Mouse (Mus musculus) testis, postnatal 10 days (tissue): ENCODE results near the gene Itga7.

ENCODE experiments used
- DNase-seq: peaks from one replicate; pipeline ENCODE4 v3.0.0; 2021; ENCODE audit warnings: low spot score

The Itga7 gene

DNA sequence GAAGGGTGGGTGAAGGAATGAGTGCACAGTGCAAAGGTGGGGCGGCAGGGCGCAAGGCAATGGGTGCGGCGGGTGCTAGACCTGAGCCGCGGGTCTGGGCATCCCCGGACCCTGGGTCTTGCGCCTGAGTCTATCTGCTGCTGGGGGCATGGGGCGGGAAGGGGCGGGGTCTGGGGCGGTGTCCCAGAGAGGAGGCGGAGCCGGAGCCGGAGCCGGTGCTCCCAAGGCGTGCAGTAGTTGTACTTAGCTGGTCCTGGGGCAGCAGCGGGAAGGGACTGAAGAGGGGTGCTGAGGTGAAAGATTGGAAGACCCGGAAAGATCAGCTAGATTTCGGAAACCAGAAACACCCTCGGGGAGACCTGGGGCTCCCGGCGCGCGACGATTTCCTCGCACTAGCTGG, at the start of gene Itga7:
Gene Itga7, plus strand, starts transcription at position 245 of the 400 bp plus-strand sequence.
- peak; percentile 66 for DNase-seq

DNA sequence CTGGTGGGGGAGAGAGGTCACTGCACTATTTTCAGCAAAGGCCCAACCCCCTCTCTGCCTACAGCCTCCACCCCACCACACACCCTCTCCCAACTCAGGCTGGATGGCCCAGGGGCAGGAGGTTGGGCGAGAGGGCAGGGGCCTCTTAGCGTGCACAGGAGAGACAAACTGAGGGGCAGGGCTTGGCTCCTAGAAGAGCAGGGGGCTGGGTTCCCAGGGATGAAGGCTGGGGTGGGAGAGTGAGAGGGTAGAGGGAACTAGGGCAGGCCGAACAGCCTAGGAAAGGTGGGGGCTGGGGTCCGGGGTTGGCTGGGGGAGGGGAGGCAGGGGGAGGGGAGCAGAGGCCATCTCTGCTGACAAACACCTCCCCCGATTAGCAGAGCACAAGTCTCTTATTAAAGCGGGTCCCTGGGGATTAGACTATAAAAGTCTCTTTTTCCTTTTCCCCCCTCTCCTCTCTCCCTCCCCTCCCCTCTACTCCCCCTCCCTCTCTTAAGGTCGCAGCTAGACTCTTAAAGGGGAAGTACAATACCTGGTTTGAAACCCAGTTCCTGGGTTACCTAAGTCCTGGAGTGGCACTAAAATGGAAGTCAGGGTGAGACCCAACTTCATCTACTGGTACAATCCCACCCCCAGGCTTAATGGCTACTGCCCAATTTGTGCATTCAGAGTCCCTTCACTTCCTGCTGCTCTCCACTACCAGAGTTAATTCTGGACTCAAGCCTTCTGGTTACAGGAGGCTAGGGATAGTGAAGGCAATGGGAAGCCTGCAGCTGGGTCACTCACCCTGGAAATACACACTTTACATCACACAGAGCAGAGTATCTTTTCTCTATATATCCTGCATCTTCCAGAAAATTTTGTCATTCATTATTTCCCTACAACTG, 44.4 kb upstream of the Itga7 start:
- no peak for DNase-seq

DNA sequence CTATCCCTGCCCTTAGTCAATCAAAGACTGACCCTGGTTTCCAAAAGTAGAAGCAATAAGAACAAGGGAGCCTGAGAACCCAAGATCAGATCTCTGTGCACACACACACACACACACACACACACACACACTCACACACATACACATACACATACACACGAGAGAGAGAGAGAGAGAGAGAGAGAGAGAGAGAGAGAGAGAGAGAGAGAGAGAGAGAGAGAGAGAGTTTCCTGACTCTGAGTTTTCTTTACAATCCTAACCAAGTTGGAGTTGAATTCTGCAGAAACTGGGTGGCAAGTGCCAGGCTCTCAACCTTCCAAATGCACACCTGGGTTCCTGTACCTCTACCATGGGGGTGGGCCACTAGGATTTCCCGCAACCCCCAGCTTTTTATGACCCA, 43.8 kb upstream of the Itga7 start:
- no peak for DNase-seq

DNA sequence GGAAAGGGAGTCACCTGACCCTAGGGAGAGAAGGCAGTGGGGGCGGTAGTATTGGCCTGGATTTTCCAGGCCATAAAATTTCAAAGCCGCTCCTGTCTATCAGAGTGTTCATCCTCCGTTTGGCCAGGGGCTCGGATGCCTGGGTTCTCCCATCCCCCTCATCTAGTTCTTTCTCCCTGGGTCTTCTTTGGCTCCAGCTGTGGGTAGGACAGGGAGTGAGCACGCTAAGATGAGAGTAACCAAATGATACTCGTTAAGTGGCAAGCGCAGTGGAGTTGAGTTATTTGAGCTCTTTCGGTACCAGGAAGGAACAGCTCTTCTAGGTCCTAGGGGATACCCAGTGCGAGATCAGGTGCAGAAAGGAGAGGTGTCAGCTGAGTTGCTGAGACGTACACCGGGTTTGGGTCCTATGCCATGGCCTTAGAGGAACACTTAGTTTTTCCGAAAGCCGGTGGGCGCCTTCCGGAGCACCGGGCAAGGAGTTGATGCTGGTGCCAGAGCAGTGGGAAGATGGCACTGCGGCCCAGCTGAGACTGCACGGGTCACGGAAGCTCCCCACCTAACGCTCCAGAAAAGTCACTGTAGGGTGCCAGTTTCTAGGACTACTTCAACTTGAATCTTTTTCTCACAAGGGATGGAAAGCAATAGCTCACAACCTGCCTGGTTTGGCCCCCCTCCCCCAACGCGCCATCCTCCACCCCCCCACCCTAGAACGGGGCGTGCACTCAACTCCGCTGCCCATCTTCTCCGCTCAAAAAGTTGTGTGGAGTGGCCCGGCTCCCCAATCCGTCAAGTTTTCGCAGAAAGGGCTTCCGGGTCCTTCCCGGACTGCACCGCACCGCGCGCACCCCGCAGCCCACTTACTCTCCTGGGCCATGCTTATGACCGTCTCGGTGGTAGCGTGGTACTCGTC, 43.0 kb upstream of the Itga7 start:
- peak; percentile 49 for DNase-seq

DNA sequence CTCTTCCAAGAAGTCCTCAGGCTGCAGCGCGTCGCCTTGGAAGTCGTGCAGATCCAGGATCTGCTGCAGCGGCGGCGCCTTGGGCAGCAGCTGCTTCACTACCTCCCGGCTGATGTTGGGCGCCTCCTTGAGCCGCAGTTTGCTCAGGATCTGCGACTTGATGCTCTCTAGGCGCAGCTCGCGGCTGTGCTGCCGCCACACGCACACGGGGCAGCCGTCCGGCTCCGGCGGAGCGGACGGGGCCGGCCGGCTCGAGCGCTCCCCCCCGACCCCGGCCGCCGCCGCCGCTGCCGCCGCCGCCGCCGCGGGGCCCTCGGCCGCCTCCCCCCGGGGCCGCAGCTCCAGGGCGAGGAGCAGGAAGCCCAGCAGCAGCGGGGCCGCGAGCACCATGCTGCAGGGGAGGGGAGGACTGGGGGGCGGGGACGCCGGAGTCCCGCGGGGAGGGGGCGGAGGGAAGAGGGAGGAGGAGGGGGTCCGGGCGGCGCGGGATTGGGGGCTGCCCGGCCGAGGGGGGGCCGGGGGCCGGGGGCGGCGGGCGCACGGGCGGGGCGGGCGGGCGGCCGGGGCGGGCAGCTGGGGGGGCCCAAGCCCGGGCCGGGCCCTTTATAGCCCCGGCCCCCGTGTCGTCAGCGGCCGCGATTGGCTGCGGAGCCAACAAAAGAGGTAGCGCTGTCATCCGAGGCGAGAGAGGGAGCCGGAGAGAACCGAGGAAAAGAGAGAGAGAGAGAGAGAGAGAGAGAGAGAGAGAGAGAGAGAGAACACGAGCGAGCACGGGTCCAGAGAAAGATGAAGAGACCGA, 42.1 kb upstream of the Itga7 start, which contains the start of gene Gdf11:
Gene Gdf11, minus strand, starts transcription at position 423 of the 799 bp plus-strand sequence.
- peak; percentile 68 for DNase-seq

DNA sequence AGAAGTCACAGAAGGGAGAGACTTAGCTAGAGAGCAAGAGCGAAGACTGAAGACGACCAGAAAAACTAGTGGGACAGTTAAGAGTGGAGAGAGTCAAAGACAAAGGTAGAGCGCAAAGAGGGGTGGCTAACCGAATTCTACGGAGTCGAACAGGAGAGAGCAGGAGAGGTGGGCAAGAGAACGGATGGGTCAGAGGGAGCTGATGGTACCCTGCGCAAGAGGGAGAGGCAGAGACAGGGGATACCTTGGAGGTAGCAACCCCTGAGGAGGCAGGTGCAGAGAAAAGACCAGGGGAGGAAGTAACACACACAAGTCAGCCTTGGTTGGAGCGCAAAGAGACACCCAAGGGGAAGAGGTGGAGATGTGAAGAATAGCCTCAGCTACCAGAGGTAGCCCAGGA, 41.4 kb upstream of the Itga7 start:
- no peak for DNase-seq

DNA sequence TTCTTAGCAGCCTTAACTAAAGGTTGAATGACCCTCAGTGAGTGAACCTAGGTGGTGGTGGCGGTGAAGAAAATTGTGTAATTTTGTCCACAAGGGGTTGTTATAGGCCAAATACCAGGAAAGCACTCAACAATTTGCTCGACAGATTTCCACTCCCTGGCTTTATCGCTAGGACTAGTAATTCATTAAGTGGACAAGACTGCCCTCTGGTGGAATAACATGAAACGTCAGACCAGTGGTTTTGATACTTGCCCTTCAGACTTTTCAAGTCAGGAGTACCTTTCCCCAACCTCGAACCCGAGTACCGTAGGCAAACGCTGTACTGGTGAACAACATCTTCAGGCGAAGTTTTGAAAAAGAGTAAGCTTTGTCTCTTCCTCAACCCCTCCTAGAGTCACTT, 38.2 kb upstream of the Itga7 start:
- peak; percentile 79 for DNase-seq

DNA sequence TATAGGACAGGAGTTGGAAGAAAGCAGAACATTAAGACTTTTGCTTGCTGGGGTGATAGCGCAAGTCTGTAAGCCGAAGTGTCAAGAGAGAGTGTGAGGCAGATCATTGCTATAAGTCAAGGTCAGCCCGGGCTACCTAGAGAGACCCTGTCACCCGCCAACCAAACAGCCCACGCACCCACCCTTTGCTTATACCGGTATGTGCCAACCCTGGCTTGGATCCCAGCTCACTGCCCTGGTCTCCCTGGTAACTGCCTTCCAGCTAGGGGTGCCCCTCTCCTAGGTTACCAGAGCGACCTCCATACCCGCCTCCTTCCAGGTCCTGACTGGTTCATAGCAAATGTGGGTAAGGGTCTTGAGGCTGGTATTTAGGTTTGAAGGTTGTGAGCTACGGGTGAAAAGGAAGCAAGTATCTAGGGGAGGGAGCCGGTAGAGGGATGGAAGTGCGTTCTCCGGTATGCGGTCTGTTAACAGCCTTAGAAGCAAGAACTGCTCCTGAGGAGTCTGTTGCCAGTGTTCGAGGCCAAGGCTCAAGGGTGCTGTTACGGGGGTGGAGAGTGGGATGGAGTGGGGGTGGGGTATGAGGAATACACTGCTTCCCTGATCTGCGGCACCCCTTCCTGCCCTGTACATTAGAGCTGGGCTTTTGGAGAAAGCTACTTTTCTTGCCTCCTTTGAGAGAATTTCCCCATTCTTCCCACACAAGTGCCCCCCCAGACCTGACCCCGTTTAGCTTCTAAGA, 37.5 kb upstream of the Itga7 start:
- no peak for DNase-seq

DNA sequence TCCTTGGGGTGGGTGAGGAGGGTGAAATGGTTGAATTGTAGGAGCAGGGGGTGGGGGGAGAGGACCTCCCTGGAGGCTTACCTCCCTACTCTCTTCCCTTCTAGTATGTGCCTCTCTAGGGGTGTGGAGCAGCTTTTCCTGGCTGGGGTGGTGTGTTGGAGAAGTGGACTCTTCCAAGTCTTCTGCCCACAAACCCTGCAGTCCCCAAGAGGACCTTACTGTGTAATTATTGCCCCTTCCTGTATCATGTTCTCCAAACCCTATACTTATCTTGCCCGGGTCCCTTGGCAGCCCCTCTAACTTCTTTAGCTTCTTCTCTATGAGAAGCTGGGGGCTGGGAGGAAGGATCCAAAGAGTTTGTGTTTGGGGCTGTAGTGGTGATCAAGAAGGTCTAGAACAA, 36.8 kb upstream of the Itga7 start:
- no peak for DNase-seq

DNA sequence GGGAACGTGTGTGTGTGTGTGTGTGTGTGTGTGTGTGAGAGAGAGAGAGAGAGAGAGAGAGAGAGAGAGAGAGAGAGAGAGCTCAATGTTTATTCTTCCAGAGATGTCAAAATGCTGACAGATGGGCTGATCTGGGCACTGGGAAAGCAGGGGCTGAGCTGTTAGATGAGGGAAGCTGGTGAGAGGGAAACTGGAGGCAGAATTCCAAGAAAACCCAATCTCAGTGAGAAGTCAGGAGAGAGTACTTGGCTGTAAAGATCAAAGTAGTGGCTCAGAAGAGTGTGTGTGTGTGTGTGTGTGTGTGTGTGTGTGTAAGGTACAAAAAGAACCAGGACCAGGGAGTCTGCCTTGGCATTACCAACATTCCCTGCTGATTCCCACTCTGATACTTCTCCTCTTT, 36.1 kb upstream of the Itga7 start:
- no peak for DNase-seq

DNA sequence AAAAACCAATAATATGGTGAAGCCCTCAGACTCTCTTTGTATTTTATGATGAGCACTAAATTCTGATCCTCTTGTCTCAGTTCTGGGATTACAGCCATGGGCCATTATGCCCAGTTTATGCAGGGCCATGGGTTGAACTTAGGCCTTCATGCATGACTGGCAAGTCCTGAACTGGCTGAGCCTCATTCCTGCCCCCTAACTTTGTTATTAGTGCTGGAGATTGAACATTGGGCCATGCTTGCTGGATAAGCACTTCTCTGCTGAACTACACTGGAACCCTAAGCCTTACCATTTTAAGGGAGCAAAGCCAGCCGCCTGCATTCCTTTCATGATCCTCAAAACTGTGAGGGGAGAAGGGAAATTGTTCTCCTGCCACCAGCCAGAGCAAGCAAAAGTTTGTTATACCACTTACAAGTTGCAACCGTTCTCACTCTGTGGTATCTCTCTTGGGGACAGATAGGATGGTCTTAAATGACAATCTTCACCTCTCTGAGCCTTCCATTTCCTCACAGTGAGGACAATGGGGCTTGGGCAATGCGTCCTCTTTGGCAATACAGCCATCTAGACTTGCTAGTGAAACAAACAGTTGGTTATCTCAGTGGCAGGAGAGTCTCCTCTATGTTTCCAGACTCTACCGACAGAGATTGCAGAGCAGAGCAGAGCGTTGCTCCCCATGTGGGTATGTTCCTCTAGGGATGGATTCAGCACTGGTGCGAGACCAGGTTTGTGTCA, 33.7 kb upstream of the Itga7 start:
- no peak for DNase-seq

DNA sequence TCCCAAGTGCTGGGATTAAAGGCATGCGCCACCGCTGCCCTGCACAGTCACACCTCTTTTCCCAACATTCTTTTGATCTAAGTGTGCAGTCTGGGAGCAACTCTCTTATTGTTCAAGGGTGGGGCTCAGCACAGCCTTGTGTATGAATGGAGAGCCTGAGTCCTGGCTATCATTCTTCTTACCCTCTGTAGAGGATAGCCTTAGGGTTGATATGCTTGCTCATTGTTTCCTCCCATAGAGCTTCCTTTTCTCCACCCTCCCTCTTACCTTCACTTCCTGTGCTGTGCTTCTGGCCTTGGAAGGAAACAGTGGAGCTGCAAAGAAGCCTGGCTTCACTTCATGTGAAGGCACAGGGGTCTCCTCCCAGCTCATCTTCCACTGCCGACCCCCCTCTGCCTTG, 32.9 kb upstream of the Itga7 start, which contains the start of gene Cd63:
Gene Cd63, plus strand, starts transcription at position 292 of the 400 bp plus-strand sequence.
- DNase-seq = no peak

DNA sequence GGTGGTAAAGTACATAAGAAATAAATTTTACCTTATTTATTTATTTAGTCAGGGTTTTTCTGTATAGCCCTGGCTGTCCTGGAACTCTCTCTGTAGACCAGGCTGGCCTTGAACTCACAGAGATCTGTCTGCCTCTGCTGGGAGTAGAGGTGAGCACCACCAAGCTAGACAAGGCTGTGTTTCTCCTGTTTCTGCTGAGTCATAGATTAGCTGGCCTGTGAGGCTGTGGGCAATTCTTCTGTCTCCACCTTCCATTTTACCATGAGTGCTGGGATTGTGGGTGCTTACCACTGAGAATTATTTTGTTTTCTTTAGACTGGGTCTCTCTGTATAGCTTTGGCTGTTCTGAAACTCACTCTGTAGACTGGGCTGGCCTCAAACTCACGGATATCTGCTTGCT, 32.2 kb upstream of the Itga7 start:
- no peak for DNase-seq

DNA sequence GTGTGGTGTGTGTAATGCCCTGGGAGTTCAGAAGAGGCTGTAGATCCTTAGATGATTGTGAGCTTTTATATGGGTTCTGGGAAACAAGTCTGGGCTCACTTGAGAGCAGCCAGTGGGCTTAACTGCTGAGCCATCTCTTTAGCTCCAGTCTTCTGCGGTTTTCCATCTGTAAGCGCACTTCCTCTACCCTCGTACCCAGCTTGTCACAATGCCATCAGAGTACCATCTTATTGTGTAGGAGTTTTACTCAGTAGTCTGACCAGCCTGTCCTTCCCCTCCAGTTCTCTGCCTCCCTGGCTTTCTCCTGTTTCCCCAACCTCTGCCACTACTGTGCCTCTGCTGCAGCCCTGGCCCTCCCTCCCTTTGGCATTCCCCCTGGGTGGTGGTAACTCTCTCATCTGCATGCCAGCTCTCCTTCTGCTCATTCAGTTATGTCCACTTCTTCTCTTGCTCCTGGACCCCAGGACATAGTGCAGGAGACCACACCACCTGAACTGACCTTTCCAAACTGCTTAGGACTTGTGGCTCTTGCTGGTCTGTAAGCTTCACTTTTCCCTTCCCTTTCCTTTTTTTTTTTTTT, 31.1 kb upstream of the Itga7 start:
- no peak for DNase-seq

DNA sequence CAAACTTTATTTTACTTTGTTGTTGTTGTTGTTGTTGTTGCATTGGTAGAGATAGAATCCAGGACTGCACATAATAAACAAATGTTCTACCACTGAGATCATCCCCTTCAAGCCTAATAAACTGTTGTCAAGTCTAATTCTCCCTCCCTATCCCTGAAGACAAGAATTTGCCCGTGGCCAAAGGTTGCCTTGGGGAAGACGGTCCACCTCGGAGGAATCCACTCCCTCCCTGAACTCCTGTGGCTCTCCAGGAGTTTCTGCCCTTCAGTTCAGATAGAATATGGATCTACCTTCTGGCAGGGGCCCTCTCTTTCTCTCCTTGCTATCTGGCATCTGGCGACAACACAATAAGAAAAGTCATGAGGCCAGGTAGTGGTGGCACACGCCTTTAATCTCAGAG, 28.8 kb upstream of the Itga7 start:
- DNase-seq = no peak

DNA sequence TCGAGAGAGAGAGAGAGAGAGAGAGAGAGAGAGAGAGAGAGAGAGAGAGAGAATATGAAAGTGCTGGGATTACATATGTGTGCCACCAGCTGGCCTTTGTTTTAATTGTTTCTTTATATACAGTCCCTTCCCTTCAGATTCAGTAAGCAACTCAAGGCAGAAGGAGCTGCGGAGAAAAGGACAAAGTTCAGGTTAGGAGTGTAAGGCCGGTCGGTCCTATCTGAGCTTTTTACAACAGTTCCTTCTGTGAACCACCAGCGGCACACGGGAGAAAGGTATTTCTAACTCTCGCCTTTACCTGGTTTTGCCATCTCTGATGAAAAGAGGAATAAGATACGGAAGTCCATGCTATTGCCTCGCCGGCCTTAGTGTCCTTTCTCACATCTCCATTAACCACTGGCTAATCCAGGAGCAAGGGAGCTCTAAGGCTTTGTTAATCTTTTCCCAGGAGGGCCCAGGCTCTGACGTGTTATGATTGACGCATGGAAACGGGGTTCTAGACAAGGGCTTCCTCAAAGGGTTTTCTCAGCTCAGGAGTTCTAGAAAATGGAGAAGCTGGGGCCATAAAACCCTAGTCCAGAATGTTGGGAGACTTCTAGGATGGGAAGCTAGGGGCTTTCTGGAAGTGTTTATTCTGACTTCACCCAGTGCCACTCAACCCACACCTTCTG, 24.7 kb upstream of the Itga7 start:
- DNase-seq = no peak

DNA sequence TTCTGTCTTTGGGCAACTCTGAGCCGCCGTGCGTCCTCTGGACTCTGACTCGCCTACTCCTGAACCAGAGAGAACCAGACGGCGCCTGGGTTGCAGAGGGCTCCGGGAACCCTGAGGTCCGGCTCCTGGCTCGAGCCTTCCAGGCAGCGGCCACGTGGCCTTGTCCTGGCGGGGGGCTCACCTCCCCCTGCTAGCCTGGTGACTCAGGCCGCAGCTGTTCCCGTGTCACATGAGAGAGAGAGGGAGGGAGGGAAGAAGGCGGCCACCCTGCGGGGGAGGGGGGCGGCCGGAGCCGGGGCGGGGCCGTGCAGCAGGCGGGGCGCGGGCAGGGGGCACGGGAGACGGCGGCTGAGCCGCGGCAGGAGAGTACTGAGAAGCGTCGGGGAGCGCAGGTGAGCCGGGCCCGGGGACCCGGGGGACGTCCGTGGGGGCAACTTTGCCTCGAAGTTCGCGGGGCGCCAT, 24.0 kb upstream of the Itga7 start:
- peak; percentile 91 for DNase-seq

DNA sequence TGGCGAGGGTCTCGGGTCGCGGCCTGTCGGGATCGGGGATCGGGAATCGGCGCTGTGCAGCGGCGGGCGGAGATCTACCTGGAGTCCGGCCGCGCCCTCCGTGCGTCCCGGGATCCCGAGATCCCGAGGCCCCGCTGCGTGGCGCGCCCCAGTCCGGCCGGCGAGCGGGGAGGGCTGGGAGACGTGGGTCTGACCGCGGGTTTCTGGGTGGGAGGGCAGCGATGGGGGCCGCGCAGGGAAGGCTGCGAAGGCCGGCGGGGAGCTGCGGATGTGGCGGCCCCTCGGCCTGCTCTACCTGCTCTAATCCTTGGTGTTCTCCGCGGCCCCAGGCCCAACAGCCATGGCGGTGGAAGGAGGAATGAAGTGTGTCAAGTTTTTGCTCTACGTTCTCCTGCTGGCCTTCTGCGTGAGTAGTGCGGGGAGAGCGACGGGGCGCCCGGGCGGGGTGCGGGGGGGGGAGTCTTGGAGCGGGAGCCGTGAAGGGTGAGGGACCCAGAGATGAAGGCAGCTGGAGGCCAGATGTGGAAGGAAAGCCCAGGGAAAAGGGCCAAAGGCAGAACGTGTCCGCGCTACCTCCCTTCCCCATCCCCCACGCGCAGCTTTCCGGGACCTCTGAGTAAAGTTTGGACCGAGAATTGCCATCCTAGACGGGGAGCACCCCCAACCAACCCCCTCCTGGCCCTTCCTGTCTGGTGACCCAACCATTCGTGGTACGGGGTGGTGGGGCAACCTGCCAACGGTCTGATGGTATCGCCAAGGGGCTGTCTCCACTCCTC, 23.4 kb upstream of the Itga7 start:
- DNase-seq = peak; percentile 81

DNA sequence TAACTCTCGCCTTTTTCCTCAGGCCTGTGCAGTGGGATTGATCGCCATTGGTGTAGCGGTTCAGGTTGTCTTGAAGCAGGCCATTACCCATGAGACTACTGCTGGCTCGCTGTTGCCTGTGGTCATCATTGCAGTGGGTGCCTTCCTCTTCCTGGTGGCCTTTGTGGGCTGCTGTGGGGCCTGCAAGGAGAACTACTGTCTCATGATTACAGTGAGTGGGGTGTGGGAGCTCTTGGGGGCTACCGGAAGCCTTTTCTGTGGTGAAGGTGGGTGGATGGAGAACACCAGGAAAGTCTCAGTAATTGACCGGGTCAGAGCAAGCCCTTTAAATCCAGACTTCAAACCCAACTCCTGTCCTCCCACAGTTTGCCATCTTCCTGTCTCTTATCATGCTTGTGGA, 22.2 kb upstream of the Itga7 start:
- DNase-seq = no peak
